Mouse (Mus musculus): ENCODE measurements around the gene Chtop.
A peak's percentile ranks its signal among the peaks of the same experiment; 100 is the strongest.

Chtop gene

DNA sequence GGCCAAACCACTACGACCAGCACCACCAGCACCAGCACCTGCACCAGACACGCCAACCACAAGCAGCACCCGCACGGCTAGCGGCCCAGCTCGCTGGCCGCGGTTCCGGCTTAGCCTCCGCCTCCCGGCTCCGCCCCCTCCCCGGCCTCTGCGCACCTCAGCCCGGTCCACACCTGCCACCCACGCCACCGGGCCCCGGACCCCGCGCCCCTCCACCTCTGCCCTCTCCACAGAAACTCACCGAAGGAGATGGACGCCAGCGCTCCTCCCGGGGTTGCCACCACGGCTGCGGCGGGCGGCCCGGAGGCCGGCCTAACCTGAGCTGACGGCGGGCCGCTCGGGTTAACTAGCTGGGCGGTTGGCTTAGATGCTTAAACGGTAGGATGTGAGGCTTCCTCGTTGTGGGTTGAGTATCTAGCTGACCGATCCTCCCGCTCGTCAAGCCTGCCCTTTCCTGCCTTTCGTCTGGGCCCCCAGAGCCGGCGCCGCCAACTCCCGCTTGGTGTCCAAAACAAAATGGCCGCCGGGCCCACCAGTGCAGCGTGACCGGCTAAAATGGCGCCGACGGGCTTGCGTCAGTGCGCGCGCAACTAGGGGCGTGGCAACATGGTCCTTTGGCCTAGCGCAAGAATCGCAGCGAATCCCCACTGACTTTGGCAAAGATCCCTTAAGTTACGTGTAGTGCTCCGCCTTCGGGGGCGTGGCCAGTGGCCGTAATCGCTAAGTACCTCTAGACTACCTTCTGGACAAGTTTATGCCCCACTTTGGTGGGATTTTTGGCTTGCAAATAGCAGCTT, at the start of gene Chtop:
Gene Chtop (minus strand): TSS at position 549 of the 797 bp plus-strand sequence.
- peak; percentile 99 to 100 for DNase-seq (ENCODE audit: low spot score in 2 of 2)

DNA sequence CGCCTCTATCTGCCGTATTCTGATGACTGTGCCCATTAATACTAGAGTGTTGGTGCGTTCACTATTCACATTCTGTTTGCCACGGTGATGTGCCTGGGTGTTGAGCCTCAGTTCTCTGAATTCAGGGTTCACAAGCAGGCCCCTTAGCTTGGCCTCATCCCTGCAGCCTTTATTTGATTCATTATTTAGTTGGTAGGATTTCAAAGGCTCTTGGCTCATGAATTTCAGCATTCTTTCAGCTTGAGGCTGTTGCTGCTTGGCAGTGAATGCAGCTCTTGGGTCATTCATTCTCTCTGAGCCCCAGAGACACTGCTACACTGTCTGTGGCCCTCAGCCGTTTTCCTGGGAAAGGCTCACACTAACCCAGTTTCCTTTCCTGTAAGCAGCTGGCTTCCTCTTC, 46.7 kb upstream of the Chtop start:
- DNase-seq (ENCODE audit: low spot score in 2 of 2) = peak; percentile 21 to 30

DNA sequence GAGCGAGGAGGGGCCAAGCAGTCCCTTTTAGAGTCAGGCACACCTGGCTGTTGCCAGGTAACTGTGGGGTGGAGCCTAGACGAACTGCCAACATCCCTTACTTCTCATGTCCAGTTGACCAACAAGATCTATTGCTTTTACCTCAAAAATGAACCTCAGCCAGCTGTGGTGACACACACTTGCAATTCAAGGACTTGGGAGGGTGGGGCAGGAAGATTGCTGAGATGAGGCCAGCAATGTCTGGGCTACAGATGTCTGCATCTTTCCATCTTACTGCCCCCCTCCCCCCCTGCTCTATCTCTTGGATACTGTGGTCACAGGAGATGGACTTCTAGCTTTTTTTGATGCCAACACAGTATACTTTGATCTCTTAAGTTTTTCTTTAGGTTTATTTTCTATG, 42.9 kb upstream of the Chtop start:
- DNase-seq (ENCODE audit: low spot score in 2 of 2) = no peak

DNA sequence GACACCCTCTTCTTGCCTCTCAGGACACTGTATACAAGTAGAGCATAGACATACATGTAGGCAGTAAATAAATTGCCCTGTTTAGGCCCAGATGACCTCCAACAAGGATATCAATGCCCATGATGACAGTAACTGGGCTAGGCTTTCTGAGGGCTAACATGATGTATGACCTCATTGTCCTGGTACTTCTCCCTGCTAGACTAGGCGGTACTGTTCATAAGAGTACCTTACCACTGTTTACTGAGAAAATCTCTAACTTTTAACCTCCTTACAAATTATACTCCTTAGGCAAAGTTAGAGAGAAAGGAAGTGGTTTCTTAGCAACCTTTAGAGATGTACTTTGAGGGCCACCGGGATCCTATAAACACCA, 41.1 kb upstream of the Chtop start:
- DNase-seq (ENCODE audit: low spot score in 2 of 2) = no peak

DNA sequence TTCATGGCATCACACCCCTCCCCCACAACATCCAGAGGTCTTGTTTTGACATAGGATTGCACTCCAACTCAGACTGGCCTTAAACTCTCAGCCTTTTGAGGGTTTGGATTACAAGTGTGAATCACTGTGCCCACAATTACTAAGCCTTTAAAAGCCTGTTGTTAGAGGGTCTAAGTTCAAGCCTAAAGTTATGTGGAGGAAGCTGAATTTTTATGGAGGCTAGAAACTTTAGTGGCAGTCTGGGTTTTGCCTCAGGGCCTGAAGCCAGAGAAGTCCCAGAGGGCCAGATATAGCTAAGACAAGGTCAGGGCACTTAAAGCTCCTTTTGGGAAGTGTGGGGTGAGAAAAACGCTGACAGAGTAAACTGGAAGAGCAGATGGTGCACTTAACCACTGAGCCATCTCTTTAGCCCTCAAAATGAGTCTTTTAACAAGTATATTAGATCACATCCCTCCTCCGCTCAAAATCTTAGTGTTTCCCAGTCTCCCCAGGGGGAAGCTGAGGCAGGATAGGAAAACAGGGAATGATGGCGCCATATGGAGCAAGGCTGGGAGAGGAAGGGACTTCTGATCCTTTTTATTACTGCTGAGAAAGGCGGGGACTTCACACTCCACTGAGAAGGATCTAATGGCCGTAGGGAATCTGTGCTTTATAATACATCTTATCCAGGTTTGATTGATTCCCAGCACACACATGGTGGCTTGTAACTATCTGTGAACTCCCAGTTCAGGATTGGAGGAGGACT, 40.5 kb upstream of the Chtop start:
- no peak for DNase-seq (ENCODE audit: low spot score in 2 of 2)

DNA sequence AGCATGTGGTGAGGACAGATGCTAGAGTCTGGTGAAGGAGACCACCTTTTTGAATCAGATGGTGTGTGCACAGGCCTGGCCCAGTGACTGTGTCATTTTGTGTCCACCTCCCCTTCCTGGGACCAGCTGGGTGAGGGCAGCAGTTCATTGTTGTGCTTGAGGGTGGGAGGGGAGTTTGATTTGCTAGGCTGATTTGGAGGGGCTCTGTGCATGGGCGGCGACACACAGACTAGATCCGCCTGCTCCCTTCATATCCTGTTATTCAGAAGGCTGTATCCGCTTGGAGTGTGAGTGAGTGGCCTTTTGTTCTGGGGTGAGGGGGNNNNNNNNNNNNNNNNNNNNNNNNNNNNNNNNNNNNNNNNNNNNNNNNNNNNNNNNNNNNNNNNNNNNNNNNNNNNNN, 31.6 kb upstream of the Chtop start:
- no peak for DNase-seq (ENCODE audit: low spot score in 2 of 2)

DNA sequence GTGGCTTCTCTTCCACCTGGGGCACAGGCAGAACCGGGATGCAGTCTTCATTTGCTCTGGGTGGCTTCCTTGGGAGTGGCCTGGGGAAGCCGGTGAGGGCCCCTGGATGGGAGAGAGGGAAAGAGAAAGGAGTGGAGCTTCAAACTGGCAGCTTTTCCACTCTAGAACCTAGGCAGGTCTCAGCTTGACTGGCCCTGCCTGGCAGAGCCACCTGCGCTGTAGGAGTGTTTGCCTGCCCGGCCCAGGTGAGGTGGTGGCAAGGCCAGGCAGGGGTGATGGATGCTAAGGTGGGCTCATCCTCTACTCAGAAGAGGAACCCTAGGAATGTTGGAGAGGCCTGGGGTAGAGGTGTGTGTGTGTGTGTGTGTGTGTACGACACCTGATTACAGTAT, 28.6 kb upstream of the Chtop start:
- DNase-seq (ENCODE audit: low spot score in 2 of 2) = no peak

DNA sequence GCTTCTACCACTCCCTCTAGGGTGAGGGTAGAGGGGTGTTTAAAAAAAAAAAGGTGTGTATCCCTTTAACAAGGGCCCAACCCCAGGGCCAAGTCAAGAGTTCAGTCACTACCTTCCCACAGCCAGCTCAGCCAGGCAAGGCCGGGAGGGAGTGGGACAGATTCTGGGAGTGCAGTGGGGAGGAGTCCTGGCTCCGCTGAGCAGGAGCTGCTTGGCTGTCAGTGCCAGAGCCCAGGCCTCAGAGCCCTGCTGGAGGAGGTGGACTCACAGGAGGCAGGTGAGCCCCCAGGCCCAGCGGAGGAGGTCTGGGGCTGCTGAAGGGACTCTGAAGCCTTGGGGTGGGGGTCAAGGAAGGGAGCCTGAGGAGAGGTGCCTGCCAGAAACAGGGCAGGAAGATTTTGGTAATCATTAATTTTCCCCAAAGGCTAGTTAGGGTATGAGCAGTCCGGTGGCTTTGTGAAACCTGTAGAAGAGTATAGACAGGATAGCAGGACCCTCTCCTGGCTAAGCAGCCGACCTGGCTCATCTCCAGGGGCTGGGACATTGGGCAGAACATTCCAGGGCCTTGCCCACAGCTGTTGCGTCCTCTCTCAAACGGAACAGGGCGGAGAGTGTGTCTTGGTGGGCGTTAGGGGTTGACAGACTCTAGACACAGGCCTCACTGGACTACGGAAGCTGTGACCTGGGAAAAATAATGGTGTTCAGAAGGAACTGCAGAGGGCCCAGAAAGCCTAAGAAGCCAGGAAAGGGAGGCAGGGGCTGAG, 28.0 kb upstream of the Chtop start, which contains the start of gene S100a16:
Gene S100a16 (plus strand): TSS at position 114 of the 764 bp plus-strand sequence.
- no peak for DNase-seq (ENCODE audit: low spot score in 2 of 2)

DNA sequence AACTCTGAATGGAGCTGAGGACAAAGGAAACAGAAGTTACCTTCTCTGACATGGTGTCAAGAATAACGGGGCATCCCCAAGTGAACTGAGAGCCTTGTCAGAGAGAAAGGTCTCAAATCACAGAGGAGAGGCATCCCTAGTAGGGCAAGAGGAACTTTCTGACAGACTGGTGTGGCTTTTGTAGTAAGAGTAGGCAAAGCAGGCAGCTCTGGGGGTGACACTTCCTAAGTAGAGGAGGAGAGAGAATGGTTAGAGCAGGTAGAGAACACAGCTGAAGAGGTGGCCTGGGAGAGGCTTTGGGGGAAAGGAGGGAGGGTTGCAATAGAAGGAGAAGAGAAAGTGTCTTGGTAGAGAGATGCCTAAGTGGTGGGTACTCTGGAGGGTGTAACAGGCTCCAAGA, 26.1 kb upstream of the Chtop start:
- DNase-seq (ENCODE audit: low spot score in 2 of 2) = no peak

DNA sequence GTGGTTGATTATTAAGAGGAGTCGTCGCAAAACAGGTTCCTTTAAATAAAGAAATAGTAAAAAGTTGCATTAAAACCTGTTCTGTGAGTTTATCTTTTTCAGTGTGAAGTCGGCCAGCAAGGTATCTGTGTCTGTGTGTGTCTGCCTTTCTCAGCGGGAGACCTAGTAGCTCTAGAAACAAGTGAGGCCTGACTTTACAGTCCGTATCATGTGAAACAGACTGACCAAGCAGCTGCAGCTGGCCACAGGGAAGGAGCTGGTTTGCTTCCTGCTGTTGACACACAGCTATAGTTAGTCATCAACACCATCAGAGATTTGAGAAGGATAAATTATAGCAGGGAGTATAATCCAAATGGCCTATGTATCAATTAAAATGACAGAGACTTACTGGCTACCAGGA, 22.4 kb upstream of the Chtop start:
- DNase-seq (ENCODE audit: low spot score in 2 of 2) = no peak

DNA sequence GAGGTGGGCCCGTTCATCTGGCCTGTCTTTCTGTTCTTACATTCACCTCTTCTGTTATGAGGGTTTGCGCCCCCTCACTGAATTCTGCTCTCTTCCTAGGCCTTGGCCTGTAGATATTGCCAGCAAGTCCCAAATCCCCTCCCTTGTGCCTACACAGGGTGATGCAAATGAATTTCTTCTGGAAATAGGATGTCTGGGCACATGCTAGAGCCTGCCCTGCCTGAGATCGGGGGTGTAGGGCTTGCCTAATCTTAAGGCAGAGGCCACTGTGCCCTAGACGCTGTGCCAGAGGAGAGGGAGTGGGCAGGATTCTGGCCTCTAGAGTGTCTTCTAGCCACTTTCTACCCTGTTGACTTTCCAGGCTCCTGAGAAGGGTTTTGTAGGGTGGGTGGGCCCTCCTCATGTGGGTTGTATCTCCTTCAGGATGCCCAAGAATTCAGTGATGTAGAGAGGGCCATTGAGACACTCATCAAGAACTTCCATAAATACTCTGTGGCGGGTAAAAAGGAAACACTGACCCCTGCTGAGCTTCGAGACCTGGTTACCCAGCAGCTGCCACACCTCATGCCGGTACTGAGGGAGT, 18.1 kb upstream of the Chtop start:
- no peak for DNase-seq (ENCODE audit: low spot score in 2 of 2)

DNA sequence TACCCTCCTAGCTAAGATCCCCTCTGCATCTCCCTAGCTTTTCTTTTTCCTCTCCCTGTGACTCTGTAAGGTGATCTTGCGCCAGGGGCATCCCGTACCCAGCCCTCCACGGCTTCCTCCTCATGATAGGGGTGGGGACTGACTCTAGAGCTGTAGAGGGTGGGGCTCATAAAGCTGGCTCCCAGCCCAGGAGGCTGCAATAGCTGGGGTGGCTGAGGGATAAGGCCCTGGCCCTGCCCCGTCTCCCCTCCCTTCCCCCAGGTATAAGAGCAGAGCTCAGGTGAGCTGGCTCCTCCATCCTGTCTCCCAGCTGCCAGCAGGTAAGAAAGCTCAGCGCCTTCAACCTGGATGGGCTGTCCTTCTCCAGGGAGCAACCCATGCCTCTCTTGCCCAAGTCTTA, 17.3 kb upstream of the Chtop start, which contains the start of gene S100a14:
Gene S100a14 (plus strand): TSS at position 277 of the 400 bp plus-strand sequence.
- DNase-seq (ENCODE audit: low spot score in 2 of 2) = no peak

DNA sequence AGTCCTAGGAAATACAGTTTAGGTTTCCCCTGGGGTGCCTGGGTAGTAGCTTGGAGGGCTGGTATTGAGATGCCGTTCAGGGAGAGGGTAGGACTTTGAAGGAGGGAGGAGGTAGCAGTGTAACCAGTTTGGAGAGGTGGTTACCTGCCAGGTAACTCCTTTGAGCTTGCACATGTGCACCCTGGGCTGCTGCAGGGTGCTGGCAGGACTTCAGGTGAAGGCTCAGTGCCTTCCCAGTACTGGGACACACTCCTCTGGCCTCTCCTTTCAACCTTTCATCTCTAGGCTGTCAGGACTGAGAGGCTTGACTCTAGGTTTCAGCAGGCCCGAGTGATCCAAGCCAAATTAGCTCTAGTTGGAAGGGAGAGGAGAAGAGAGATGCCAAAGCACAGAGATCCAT, 16.8 kb upstream of the Chtop start:
- no peak for DNase-seq (ENCODE audit: low spot score in 2 of 2)

DNA sequence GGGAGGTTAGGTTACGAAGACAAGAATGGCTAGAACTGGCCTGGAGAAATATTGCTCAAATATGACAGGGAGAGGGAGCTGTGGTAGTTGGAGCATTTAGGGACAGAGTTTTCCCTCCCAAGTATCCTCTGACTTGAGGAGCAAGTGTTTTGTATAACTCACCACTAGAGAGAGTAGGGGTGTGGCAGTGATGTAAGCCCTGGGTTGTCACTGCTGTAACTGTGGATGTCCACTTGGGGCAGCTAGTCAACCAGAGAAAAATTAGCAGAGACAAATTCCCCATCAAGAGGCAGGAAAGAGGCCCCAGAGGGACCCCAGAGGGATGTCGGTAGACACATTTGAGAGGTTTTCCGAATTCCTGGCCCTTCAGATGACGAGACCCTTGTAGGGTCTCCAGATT, 16.1 kb upstream of the Chtop start:
- peak in 1 of 2 experiments; percentile 44 for DNase-seq (ENCODE audit: low spot score in 2 of 2)

DNA sequence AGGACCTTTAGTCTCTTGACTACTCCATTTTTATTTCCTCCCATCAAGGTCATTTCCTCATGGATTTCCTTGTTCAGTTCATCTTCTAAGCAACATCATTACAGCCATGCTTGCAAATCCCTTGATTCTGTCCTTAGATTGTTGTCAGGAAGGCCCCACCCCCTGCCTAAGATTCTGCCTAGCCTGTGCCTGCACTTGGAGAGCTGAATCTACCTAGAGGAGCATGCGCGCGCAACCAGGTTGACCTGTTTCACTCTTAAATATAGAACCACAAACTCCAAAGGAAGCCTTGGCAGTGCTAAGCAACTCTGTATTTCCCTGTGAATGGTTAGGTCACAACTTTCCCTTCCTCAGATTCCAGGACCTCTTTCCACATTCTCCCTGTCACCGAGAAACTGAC, 8.4 kb upstream of the Chtop start:
- no peak for DNase-seq (ENCODE audit: low spot score in 2 of 2)

DNA sequence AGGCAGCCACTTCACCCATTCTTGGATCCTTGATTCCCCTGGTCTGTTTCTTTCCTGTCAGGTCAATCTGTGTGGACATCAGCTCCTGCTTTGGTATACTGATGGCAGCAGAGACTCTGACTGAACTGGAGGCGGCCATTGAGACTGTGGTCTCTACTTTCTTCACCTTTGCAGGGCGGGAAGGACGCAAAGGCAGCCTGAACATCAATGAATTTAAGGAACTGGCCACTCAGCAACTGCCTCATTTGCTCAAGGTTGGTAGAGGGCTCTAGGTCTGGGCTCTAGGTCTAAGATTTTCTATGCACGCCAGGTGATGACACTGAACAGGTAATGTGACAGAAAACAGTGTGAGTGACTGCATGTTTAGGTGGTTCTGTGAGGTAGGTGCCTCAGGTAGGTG, 6.5 kb upstream of the Chtop start:
- DNase-seq (ENCODE audit: low spot score in 2 of 2) = no peak

DNA sequence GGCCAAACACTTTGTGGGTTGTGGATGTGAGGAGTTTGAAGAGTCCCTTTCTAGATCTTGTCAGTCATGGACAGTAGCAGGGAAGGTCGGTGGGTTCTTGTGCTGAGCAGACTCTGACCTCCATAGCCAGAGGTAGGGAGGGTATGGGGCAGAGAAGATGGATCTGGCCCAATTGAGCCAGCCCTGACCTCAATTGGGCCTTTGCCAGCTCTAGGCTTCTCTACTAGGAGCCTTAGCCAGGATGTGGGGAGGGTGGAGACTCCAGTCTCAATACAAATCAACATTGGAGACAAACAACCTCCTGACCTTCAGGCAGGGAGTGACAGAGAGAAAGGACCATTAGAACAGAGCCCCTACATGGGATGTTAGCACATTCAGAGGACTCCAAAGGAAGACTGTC, 5.9 kb upstream of the Chtop start:
- DNase-seq (ENCODE audit: low spot score in 2 of 2) = no peak

DNA sequence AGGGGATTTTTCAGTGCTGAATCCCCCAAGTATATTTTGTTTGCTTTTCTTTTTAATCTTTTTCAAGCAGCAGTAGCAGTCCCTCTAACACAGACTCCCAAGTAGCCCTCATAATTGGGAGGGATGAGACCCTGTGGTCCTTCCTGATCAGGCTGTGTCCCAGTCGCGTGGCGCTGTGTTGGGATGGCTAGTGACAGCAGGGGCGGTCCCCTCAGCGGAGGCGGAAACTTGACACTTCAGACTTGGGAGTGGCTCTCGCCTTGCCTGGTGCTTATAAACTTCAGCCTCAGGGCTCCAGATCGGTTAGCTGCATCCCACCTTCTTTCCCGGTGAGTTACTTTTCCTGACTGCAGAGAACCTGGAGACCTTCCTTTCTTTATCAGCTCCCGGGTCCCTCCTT, 5.4 kb upstream of the Chtop start:
- DNase-seq (ENCODE audit: low spot score in 2 of 2) = no peak

DNA sequence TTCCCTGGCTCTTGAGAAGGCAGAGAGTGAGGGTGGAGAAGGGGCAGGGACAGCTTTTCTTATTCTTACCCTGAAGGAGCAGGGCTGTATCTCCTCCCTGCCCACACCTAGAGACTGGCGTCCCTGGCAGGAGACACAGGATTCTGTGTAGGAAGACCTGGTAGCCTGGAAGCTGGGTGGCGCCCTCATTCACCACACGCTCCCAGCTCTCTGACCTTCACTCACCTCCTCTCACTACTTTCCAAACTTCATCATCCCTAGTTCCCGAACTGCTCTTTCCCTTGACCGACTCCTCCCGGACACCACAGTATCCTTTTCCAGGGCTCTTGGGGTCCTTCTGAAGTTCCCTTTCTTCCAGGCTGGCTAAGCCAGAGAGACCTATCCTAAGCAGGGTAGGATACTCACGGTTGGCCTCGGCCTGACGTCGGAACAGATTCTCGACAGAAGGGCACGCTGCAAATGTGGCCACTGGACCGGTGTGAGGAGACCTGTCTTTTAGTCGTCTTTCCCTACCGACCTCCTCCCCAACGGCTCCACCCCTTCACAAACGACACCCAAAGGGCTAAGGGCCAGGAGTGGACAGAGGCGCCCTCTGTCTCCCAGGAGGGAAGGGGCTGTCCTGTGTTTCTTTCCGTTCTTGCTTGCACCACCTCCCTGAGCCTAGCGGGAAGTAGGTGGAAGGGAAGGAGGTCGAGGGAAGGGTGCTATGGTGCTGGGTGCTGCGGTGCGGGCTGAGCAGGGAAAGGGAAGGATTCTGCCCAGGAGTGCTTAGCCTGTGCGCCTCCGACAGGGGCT, 4.7 kb upstream of the Chtop start, which contains the start of the genes S100a1 and S100a13:
Gene S100a1 (minus strand): TSS at position 597 of the 795 bp plus-strand sequence.
Gene S100a13 (plus strand): TSS at position 640 of the 795 bp plus-strand sequence.
- DNase-seq (ENCODE audit: low spot score in 2 of 2) = peak in 1 of 2 experiments; percentile 51

DNA sequence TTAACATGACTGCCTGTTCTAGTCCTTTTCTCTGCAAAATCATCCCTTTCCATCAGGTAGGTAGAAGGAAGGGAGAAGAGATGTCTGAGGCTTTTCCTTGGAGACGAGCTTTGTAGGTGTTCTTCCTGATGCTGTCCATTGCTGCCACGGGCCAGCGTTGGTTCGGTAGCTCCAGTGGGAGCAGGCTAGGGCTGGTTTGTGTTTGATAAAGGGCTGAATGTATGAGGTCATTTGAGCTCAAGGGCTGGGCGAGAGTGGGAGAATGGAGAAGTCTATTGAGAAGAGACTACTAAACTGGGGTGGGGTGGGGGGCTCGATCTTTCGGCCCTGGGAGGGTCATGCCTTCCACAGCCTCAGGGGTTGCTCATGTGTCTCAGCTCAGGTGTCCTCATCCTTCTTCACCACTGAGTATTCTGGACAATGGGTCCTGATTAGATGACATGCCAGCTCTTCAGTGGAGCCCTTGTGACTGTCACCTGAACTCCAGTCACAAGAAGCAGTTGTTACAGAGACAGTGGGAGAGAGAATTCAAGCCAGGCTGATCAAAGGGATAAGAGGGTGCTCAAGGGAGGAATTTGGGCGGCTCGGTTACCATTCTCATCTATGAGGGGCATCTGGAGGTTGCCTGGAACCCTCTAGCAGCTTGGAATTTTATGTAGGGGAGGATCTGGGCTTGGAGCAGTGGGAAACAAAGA, 3.8 kb upstream of the Chtop start:
- no peak for DNase-seq (ENCODE audit: low spot score in 2 of 2)

Data from right cerebral cortex, adult 2 months (tissue).